Mouse (Mus musculus): Measurements from ENCODE around the gene Gtf2ird2. TPM values are rescaled to one million over a fixed set of nuclear protein-coding genes. Genes with fewer than 3 reads are reported as not detected.

The Gtf2ird2 gene
- polyA plus RNA-seq (2016; fragmentation: Nextera tagmentation; extraction: Ambion mirVana), result 6.5 and 6.9 TPM in 2 replicates

DNA sequence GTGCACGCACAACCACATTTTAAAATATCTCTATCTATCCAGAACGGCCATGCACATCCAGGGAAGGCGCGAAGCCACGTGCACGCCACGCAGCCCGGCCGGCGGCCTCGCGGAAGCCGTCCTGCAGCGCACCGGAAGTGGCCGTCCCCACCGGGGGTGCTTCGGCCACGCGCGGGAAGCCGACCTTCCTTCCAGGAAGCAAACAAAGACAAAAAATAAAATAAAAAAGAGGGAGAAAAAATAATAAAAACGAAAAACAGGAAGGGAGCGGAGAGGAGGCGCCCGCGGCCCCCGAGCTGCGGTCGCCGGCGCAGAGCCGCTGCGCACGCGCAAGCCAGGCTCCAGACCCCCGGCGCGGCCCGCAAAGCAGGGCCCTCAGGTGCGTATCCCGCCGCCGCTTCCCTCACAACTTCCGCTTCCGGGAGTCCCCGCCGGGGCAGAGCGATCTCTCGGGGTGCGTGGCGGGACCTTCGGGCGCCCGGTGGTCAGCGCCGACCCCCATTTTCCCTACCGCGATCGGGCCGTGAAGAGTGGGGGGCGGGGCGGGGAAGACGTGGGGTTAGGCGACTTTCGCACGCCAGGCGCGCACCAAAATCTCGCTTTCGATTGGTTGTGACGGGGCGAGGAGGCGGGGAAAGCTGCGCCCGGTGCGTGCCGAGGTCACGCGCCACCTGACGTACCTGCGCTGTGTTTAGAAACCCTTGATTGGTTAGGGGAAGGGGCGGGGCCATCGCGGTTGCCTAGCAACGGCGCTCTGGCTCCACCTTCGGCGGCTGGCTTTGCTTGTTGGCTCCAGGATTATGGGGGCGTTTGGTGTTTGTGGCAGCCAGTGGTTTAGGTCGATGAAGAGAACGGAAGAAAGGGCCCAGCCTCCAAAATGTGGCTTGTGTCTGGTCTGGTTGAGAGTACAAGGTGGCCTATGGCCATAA is at the start of gene Gtf2ird2:
Gene Gtf2ird2, plus strand, starts transcription at position 140 of the 929 bp plus-strand sequence.
- Histone ChIP-seq H3K27me3 (replicated peaks) (no peaks in the 10 kb centered on the region), H3K4me1 (replicated peaks) (peaks cover 12% of the 10 kb centered on the region), H3K4me3 (peak within 1 kb of the TSS; percentile 75), H3K4me2 (peak within 1 kb of the TSS; percentile 78), H3K36me3 (no peaks in the 10 kb centered on the region), H3K27ac (ENCODE audit: poor library complexity, severe bottlenecking) (peak within 1 kb of the TSS; percentile 87), H3K9ac (peak within 1 kb of the TSS; percentile 87), H3K9me3 (replicated peaks) (no peaks in the 10 kb centered on the region)
- peak; percentile 98 for ATAC-seq (ENCODE audit: insufficient number of reproducible peaks, low FRiP score)
- under 1% methylated on average over 92 of the region's 92 CpGs for WGBS

DNA sequence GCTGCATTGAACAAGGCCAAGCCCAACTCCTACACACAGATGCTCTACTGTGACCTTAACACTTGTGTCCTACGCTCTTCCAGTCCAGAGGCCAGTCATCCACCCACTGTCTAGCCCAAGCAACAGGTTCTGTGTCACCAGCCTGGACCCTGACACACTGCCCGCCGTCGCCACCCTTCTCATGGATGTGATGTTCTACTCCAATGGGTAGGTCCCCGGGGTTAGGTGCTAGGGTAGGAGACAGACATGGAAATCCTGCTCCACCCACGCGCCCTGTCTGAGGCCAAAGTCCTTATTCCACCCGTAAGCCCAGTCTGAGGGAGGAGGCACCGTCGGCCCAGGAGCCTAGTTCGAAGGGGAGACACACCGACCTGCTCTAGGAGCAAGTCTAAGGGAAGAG is 47.8 kb upstream of the Gtf2ird2 start:
- H3K27ac ChIP-seq (ENCODE audit: poor library complexity, severe bottlenecking), result no peak overlapping the region
- H3K4me1 ChIP-seq (replicated peaks), result no peaks in the 10 kb centered on the region
- H3K9me3 ChIP-seq (replicated peaks), result no peaks in the 10 kb centered on the region; the same call in 1 of the 2 replicates
- no peak overlapping the region for H3K9ac ChIP-seq
- H3K27me3 ChIP-seq (replicated peaks), result no peaks in the 10 kb centered on the region
- no peak overlapping the region for H3K4me2 ChIP-seq
- 89% methylated on average over 12 of the region's 12 CpGs for WGBS
- H3K36me3 ChIP-seq, result peaks cover 47% of the 10 kb centered on the region
- no peak for ATAC-seq (ENCODE audit: insufficient number of reproducible peaks, low FRiP score)
- H3K4me3 ChIP-seq, result no peak overlapping the region

DNA sequence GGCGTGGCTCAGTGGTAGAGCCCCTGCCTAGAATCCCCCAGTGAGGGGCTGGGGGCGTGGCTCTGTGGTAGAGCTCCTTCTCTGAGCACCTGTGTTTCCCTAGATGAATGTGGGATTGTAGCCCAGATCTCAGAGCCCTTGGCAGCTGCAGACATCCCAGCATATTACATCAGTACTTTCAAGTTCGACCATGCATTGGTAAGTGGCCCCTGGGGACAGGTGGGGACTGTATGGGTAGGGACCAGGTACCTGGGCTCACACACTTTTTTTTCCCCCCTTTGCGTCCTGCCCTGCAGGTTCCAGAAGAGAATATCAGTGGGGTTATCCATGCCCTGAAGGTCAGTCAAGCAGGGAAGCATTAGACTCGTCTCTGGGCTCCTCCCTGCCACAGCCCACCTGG is 45.9 kb upstream of the Gtf2ird2 start:
- no peak for ATAC-seq (ENCODE audit: insufficient number of reproducible peaks, low FRiP score)
- H3K27me3 ChIP-seq (replicated peaks), result no peaks in the 10 kb centered on the region

DNA sequence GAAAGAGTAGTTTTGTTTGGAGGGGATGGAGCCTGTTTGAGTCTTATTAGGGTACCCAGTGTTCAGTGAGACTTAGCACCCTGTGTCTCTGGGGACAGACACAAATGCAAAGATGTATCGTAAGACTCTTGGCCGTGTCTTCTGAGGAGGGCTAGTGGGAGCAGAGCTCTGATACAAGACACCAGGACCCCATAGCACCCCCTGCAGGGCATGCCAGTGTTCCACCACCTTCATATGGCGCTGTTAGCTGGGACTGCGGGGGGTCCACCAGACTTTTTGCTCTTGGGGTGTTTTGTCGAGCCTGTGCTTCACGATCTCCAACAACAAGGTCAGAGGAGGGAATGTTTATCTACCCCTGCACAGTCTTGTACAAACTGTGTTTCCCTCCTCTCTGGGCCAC is 44.4 kb upstream of the Gtf2ird2 start:
- H3K4me3 ChIP-seq, result no peak overlapping the region
- H3K36me3 ChIP-seq, result peaks cover 36% of the 10 kb centered on the region
- WGBS, result 81% methylated on average over 6 of the region's 6 CpGs
- no peak for ATAC-seq (ENCODE audit: insufficient number of reproducible peaks, low FRiP score)
- H3K27ac ChIP-seq (ENCODE audit: poor library complexity, severe bottlenecking), result no peak overlapping the region
- H3K4me2 ChIP-seq, result no peak overlapping the region
- no peak overlapping the region for H3K9ac ChIP-seq
- H3K9me3 ChIP-seq (replicated peaks), result 0 out of 2 replicates have a peak, but pooled peaks cover 5% of the 10 kb centered on the region
- H3K27me3 ChIP-seq (replicated peaks), result no peaks in the 10 kb centered on the region
- no peaks in the 10 kb centered on the region for H3K4me1 ChIP-seq (replicated peaks)

More for the DNA sequence above, 45.9 kb upstream of the Gtf2ird2 start:
- Histone ChIP-seq H3K4me3 (no peak overlapping the region), H3K27ac (ENCODE audit: poor library complexity, severe bottlenecking) (no peak overlapping the region), H3K4me1 (replicated peaks) (no peaks in the 10 kb centered on the region), H3K36me3 (peaks cover 45% of the 10 kb centered on the region), H3K9me3 (replicated peaks) (peaks cover 5% of the 10 kb centered on the region; the same call in 1 of the 2 replicates), H3K4me2 (no peak overlapping the region), H3K9ac (no peak overlapping the region)
- 87% methylated on average over 5 of the region's 5 CpGs for WGBS

DNA sequence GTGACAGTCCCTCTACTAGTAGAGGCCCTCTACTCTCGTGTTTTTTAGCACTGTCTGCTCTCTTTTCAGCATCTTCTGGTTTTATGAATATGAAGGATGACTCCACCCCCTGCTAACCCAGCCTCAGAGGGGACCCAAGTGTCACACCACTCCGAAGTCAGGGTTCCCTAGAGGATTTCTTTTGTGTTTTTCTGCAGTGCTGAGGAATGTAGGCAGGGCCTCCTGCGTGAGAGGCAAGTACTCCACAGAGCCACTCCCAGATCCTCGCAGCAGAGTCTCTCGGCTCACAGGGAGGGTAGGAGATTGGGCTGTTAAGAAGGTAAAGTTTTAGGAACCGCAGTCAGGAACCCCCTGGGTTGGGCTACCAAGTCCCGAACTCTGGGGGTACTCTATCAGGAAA is 42.6 kb upstream of the Gtf2ird2 start:
- no peak overlapping the region for H3K4me2 ChIP-seq
- H3K9me3 ChIP-seq (replicated peaks), result peaks cover 5% of the 10 kb centered on the region; the same call in 1 of the 2 replicates
- H3K27ac ChIP-seq (ENCODE audit: poor library complexity, severe bottlenecking), result no peak overlapping the region
- no peak overlapping the region for H3K9ac ChIP-seq
- no peak overlapping the region for H3K4me3 ChIP-seq
- 63% methylated on average over 7 of the region's 7 CpGs for WGBS
- H3K4me1 ChIP-seq (replicated peaks), result no peaks in the 10 kb centered on the region
- H3K36me3 ChIP-seq, result peaks cover 31% of the 10 kb centered on the region
- no peak for ATAC-seq (ENCODE audit: insufficient number of reproducible peaks, low FRiP score)
- no peaks in the 10 kb centered on the region for H3K27me3 ChIP-seq (replicated peaks)

DNA sequence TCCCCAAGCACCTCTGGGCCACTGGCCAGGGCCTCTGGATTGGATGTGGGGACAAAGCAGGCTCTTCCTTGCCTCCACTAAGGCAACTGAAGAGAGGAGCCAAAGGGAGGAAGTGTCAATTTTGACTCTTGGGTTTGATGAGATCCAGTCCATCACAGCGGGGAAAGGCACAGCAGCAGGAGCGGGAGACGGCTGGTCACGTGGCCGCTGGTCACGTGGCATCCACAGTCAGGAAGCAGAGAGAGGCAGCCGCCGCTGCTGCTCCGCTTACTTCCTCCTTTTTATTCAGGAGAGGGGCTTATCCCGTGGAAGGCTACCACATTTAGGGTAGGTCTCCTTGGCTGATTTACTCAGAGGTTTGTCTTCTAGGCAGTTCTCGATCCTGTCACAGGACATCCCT is 41.4 kb upstream of the Gtf2ird2 start:
- H3K27ac ChIP-seq (ENCODE audit: poor library complexity, severe bottlenecking), result no peak overlapping the region
- H3K4me1 ChIP-seq (replicated peaks), result peaks cover 8% of the 10 kb centered on the region
- peaks cover 23% of the 10 kb centered on the region for H3K36me3 ChIP-seq
- no peak for ATAC-seq (ENCODE audit: insufficient number of reproducible peaks, low FRiP score)
- no peak overlapping the region for H3K4me3 ChIP-seq
- no peaks in the 10 kb centered on the region for H3K27me3 ChIP-seq (replicated peaks)
- 66% methylated on average over 11 of the region's 11 CpGs for WGBS
- no peak overlapping the region for H3K9ac ChIP-seq
- H3K9me3 ChIP-seq (replicated peaks), result peaks cover 5% of the 10 kb centered on the region; the same call in 1 of the 2 replicates
- H3K4me2 ChIP-seq, result no peak overlapping the region

DNA sequence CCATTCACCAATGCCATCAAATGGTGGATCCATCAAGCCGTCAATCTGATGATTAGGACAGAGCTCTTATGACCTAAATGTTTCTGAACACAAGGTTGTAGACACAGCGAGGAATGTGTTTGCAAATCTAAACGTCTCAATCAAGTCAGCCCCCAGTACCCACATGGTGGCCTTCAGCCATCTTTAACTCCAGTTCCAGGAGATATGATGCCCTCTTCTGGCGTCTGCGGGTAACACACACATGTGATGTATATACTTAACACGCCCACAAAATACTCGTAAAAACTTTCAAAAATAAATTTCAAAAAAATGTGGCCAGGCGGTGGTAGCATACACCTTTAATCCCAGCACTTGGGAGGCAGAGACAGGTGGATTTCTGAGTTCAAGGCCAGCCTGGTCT is 38.8 kb upstream of the Gtf2ird2 start:
- WGBS, result 90% methylated on average over 8 of the region's 8 CpGs
- H3K27ac ChIP-seq (ENCODE audit: poor library complexity, severe bottlenecking), result no peak overlapping the region
- peaks cover 40% of the 10 kb centered on the region for H3K36me3 ChIP-seq
- no peak overlapping the region for H3K4me2 ChIP-seq
- H3K9me3 ChIP-seq (replicated peaks), result peaks cover 5% of the 10 kb centered on the region; the same call in 1 of the 2 replicates
- H3K4me1 ChIP-seq (replicated peaks), result peaks cover 9% of the 10 kb centered on the region
- no peaks in the 10 kb centered on the region for H3K27me3 ChIP-seq (replicated peaks)
- H3K9ac ChIP-seq, result no peak overlapping the region
- ATAC-seq (ENCODE audit: insufficient number of reproducible peaks, low FRiP score), result no peak
- H3K4me3 ChIP-seq, result no peak overlapping the region

DNA sequence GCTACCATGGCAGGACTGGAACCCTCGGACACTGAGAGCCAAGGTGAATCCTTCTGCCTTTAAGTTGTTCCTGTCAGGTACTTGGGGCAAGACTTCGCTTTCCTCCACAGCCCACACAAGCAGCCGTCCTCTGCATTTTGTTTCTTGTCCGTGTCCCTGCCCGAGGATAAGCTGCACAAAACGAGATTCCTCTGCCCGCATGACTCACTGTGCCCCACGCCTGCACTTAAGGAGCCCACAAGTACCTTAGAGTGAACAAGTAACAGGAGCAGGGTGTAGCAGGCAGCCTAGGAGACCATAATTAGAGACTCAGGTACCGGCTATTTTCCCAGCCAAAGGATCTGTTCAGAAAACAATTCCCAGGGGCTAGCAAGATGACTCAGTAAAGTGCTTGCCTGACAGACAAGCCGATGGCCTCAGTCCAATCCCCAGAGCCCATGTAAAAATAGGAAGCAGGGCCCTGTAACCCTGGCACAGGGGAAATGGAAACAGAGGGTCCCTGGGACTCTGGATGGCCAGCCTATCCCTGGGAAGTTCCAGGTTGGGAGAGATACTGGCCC is 36.5 kb upstream of the Gtf2ird2 start:
- H3K9me3 ChIP-seq (replicated peaks), result peaks cover under 1% of the 10 kb centered on the region; the same call in 1 of the 2 replicates
- WGBS, result 72% methylated on average over 10 of the region's 10 CpGs
- H3K9ac ChIP-seq, result no peak overlapping the region
- H3K27ac ChIP-seq (ENCODE audit: poor library complexity, severe bottlenecking), result peak overlapping the region; percentile 34
- H3K4me2 ChIP-seq, result no peak overlapping the region
- peaks cover 57% of the 10 kb centered on the region for H3K36me3 ChIP-seq
- ATAC-seq (ENCODE audit: insufficient number of reproducible peaks, low FRiP score), result no peak
- H3K4me3 ChIP-seq, result no peak overlapping the region
- H3K4me1 ChIP-seq (replicated peaks), result peaks cover 9% of the 10 kb centered on the region
- no peaks in the 10 kb centered on the region for H3K27me3 ChIP-seq (replicated peaks)

DNA sequence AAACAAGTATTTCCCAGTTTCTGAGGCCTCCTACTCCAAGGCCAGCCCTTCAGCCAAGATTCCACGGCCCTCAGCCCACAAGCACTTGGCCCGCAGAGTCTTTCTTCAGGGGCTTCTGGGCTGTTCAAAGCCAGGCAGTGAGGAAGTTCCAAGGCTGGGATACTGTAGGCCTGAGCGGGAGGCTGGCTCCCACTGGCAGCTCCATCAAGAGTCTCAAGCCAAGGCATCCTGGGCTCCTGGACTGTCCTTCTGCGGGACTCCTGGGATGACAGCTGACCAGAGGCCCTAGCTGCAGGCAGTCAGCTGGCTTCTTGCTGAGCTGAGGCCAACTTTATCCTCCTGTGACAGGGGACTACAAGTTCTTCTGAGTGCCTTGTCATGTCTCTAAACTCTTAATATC is 35.7 kb upstream of the Gtf2ird2 start:
- Histone ChIP-seq H3K9ac (no peak overlapping the region), H3K4me2 (no peak overlapping the region), H3K36me3 (peaks cover 60% of the 10 kb centered on the region), H3K4me1 (replicated peaks) (peaks cover 9% of the 10 kb centered on the region), H3K4me3 (no peak overlapping the region), H3K27me3 (replicated peaks) (no peaks in the 10 kb centered on the region), H3K27ac (ENCODE audit: poor library complexity, severe bottlenecking) (no peak overlapping the region), H3K9me3 (replicated peaks) (no peaks in the 10 kb centered on the region; the same call in 1 of the 2 replicates)
- no peak for ATAC-seq (ENCODE audit: insufficient number of reproducible peaks, low FRiP score)
- 91% methylated on average over 4 of the region's 4 CpGs for WGBS

DNA sequence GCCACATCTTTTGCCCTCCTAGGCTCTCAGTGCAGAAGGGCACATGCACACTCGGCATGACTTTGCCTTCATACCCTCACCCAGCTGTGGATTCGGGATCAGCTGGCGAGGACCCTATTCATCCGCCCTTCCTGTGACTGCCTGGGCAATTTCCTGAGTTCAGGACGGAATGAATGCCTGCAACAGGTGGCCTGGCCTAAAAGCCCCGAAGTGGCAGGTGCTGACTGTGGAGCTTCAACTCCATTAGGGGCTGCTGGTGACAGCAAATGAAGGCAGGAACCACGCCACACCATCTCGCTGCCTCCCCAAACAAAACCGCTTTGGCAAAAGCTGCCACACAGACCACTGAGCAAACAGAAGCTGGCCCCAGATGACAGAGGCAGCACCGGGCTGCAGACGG is 31.9 kb upstream of the Gtf2ird2 start:
- WGBS, result 92% methylated on average over 11 of the region's 11 CpGs
- Histone ChIP-seq H3K27ac (ENCODE audit: poor library complexity, severe bottlenecking) (no peak overlapping the region), H3K4me1 (replicated peaks) (peaks cover 6% of the 10 kb centered on the region), H3K27me3 (replicated peaks) (no peaks in the 10 kb centered on the region), H3K4me3 (no peak overlapping the region), H3K9ac (no peak overlapping the region), H3K4me2 (no peak overlapping the region), H3K36me3 (peaks cover 83% of the 10 kb centered on the region), H3K9me3 (replicated peaks) (no peaks in the 10 kb centered on the region)
- no peak for ATAC-seq (ENCODE audit: insufficient number of reproducible peaks, low FRiP score)

DNA sequence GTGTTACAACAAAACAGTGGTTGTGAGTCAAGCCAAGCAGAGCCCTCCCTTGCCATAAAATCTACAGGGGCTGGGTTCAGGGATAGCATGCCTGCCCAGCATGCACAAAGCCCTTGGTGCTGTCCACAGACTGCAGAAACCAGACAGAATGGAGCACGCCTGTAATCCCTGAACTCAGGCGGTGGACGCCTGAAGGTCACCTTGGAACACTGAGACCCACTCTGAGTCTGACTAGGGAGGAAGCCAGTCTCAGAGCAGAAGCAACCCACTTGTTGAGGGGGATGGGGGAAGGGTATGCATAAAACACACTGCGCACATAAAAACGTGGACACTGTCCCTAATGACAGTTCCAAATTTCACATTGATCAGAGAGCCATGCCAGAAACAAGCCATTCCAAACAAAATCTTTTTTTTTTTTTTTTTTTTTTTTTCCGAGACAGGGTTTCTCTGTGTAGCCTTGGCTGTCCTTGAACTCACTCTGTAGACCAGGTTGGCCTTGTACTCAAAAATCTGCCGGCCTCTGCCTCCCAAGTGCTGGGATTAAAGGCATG is 27.8 kb upstream of the Gtf2ird2 start:
- H3K27me3 ChIP-seq (replicated peaks), result no peaks in the 10 kb centered on the region
- 74% methylated on average over 7 of the region's 7 CpGs for WGBS
- no peak for ATAC-seq (ENCODE audit: insufficient number of reproducible peaks, low FRiP score)
- H3K4me1 ChIP-seq (replicated peaks), result no peaks in the 10 kb centered on the region; the same call in 1 of the 2 replicates
- no peak overlapping the region for H3K9ac ChIP-seq
- no peak overlapping the region for H3K4me2 ChIP-seq
- no peak overlapping the region for H3K27ac ChIP-seq (ENCODE audit: poor library complexity, severe bottlenecking)
- no peaks in the 10 kb centered on the region for H3K9me3 ChIP-seq (replicated peaks)
- H3K36me3 ChIP-seq, result peaks cover 86% of the 10 kb centered on the region
- H3K4me3 ChIP-seq, result no peak overlapping the region

Data from heart, embryonic 12.5 days (tissue).